Mouse (Mus musculus): ENCODE measurements around the gene Olfr1061. TPM values are rescaled to one million over a fixed set of nuclear protein-coding genes. Genes with fewer than 3 reads are reported as not detected.

Olfr1061 gene
- polyA plus RNA-seq, 1 experiment from 2014 or later: not detected

Other genes with a start within 250 kb of the Olfr1061 start
- not detected in 2 replicates for gene Olfr1043, start 246.5 kb downstream of the Olfr1061 start, polyA plus RNA-seq (2015; fragmentation: Nextera tagmentation; extraction: Ambion mirVana)
- not detected in 2 replicates for gene Olfr1044, start 236.2 kb downstream of the Olfr1061 start, polyA plus RNA-seq (2015; fragmentation: Nextera tagmentation; extraction: Ambion mirVana)
- gene Olfr52, start 228.4 kb downstream of the Olfr1061 start, polyA plus RNA-seq (2015; fragmentation: Nextera tagmentation; extraction: Ambion mirVana): not detected in 2 replicates
- gene Olfr1045, start 211.0 kb downstream of the Olfr1061 start, polyA plus RNA-seq (2015; fragmentation: Nextera tagmentation; extraction: Ambion mirVana): not detected in 2 replicates
- gene Olfr1046, start 194.7 kb downstream of the Olfr1061 start, polyA plus RNA-seq (2015; fragmentation: Nextera tagmentation; extraction: Ambion mirVana): not detected in 2 replicates
- gene Olfr1047, start 182.6 kb downstream of the Olfr1061 start, polyA plus RNA-seq (2015; fragmentation: Nextera tagmentation; extraction: Ambion mirVana): not detected in 2 replicates
- not detected in 2 replicates for gene Olfr1048, start 173.8 kb downstream of the Olfr1061 start, polyA plus RNA-seq (2015; fragmentation: Nextera tagmentation; extraction: Ambion mirVana)
- not detected in 2 replicates for gene Olfr1049, start 155.7 kb downstream of the Olfr1061 start, polyA plus RNA-seq (2015; fragmentation: Nextera tagmentation; extraction: Ambion mirVana)
- not detected in 2 replicates for gene Olfr1051, start 135.0 kb downstream of the Olfr1061 start, polyA plus RNA-seq (2015; fragmentation: Nextera tagmentation; extraction: Ambion mirVana)
- not detected in 2 replicates for gene Olfr1052, start 121.6 kb downstream of the Olfr1061 start, polyA plus RNA-seq (2015; fragmentation: Nextera tagmentation; extraction: Ambion mirVana)
- gene Olfr1053, start 98.8 kb downstream of the Olfr1061 start, polyA plus RNA-seq (2015; fragmentation: Nextera tagmentation; extraction: Ambion mirVana): not detected in 2 replicates
- gene Olfr1054, start 78.6 kb downstream of the Olfr1061 start, polyA plus RNA-seq (2015; fragmentation: Nextera tagmentation; extraction: Ambion mirVana): not detected in 2 replicates
- not detected in 2 replicates for gene Olfr1055, start 63.8 kb downstream of the Olfr1061 start, polyA plus RNA-seq (2015; fragmentation: Nextera tagmentation; extraction: Ambion mirVana)
- gene Olfr1056, start 51.6 kb downstream of the Olfr1061 start, polyA plus RNA-seq (2015; fragmentation: Nextera tagmentation; extraction: Ambion mirVana): not detected in 2 replicates
- not detected in 2 replicates for gene Olfr1057, start 35.7 kb downstream of the Olfr1061 start, polyA plus RNA-seq (2015; fragmentation: Nextera tagmentation; extraction: Ambion mirVana)
- not detected in 2 replicates for gene Olfr1058, start 25.5 kb downstream of the Olfr1061 start, polyA plus RNA-seq (2015; fragmentation: Nextera tagmentation; extraction: Ambion mirVana)
- gene Olfr1062, start 12.7 kb upstream of the Olfr1061 start, polyA plus RNA-seq (2015; fragmentation: Nextera tagmentation; extraction: Ambion mirVana): not detected in 2 replicates
- not detected in 2 replicates for gene Olfr1065, start 36.5 kb upstream of the Olfr1061 start, polyA plus RNA-seq (2015; fragmentation: Nextera tagmentation; extraction: Ambion mirVana)
- gene Olfr1066, start 42.2 kb upstream of the Olfr1061 start, polyA plus RNA-seq (2015; fragmentation: Nextera tagmentation; extraction: Ambion mirVana): not detected in 2 replicates
- gene Olfr228, start 73.3 kb upstream of the Olfr1061 start, polyA plus RNA-seq (2015; fragmentation: Nextera tagmentation; extraction: Ambion mirVana): not detected in 2 replicates
- not detected in 2 replicates for gene Olfr1076, start 94.4 kb upstream of the Olfr1061 start, polyA plus RNA-seq (2015; fragmentation: Nextera tagmentation; extraction: Ambion mirVana)
- not detected in 2 replicates for gene Olfr1079, start 128.4 kb upstream of the Olfr1061 start, polyA plus RNA-seq (2015; fragmentation: Nextera tagmentation; extraction: Ambion mirVana)
- not detected in 2 replicates for gene Olfr1080, start 144.2 kb upstream of the Olfr1061 start, polyA plus RNA-seq (2015; fragmentation: Nextera tagmentation; extraction: Ambion mirVana)
- not detected in 2 replicates for gene Olfr1082, start 184.9 kb upstream of the Olfr1061 start, polyA plus RNA-seq (2015; fragmentation: Nextera tagmentation; extraction: Ambion mirVana)
- not detected in 2 replicates for gene Olfr1084, start 225.7 kb upstream of the Olfr1061 start, polyA plus RNA-seq (2015; fragmentation: Nextera tagmentation; extraction: Ambion mirVana)
- gene Olfr1085, start 248.0 kb upstream of the Olfr1061 start, polyA plus RNA-seq (2015; fragmentation: Nextera tagmentation; extraction: Ambion mirVana): not detected in 2 replicates

All from heart, embryonic 13.5 days (tissue).